In genomic region chr16:28838016-28838415, GRCm38 (mm10) we compare ENCODE assay signal across 7 mouse cellular contexts.
DNase-seq lines count a peak whose midpoint lies in the region; ATAC-seq and TF ChIP-seq lines count a peak whose summit lies in the region.

No protein-coding gene starts in this region.

- no peaks in the 10 kb centered on the region for H3K27me3 ChIP-seq in embryonic facial prominence, embryonic 14.5 days (replicated peaks; ENCODE audit: control insufficient read depth, insufficient read depth, low read length)
- H3K27me3 ChIP-seq in lung, embryonic 14.5 days (ENCODE audit: insufficient read depth, low read length) = no peaks in the 10 kb centered on the region

- H3K9me3 ChIP-seq in embryonic facial prominence, embryonic 14.5 days (ENCODE audit: control insufficient read depth, low read length) = no peaks in the 10 kb centered on the region
- H3K9me3 ChIP-seq in lung, embryonic 14.5 days (ENCODE audit: low read depth, low read length) = no peaks in the 10 kb centered on the region

- H3K4me2 ChIP-seq in embryonic facial prominence, embryonic 14.5 days (ENCODE audit: low read depth, low read length) = no peak overlapping the region
- no peak overlapping the region for H3K4me2 ChIP-seq in lung, embryonic 14.5 days

- TF ChIP-seq CTCF in lung, embryonic 14.5 days (IDR thresholded peaks at IDR 0.05; ENCODE audit: low read depth) = peak; percentile 86

- H3K4me1 ChIP-seq in embryonic facial prominence, embryonic 14.5 days (ENCODE audit: control insufficient read depth, insufficient read depth, low read length) = no peaks in the 10 kb centered on the region; the same call in 1 of the 2 replicates
- H3K4me1 ChIP-seq in lung, embryonic 14.5 days (ENCODE audit: insufficient read depth) = no peaks in the 10 kb centered on the region

- H3K36me3 ChIP-seq in embryonic facial prominence, embryonic 14.5 days (ENCODE audit: control insufficient read depth, insufficient read depth, low read length) = no peaks in the 10 kb centered on the region
- no peaks in the 10 kb centered on the region for H3K36me3 ChIP-seq in lung, embryonic 14.5 days (ENCODE audit: insufficient read depth)

- no peak for ATAC-seq in embryonic facial prominence, embryonic 14.5 days (ENCODE audit: low read depth)
- ATAC-seq in lung, embryonic 14.5 days (ENCODE audit: insufficient read depth) = peak; percentile 22; the same call in 1 of the 2 replicates

- WGBS in embryonic facial prominence, embryonic 14.5 days = 17% methylated on average over 12 of the region's 12 CpGs
- 14% methylated on average over 12 of the region's 12 CpGs for WGBS in lung, embryonic 14.5 days

- DNase-seq in thymus, postnatal 25 days = peak; percentile 2
- DNase-seq in thymus, postnatal 10 days (ENCODE audit: low spot score in 2 of 2) = no peak
- peak; percentile 67 to 71 for DNase-seq in adrenal gland, postnatal 36 days
- DNase-seq in embryonic facial prominence, embryonic 14.5 days (ENCODE audit: low spot score) = peak; percentile 62
- DNase-seq in kidney, postnatal 25 days = peak; percentile 61 to 75
- peak; percentile 88 for DNase-seq in lung, embryonic 14.5 days
- DNase-seq in right cerebral cortex, postnatal 14 days = peak; percentile 60

- no peak overlapping the region for H3K9ac ChIP-seq in embryonic facial prominence, embryonic 14.5 days (ENCODE audit: low read depth, low read length)
- H3K9ac ChIP-seq in lung, embryonic 14.5 days = no peak overlapping the region

- H3K4me3 ChIP-seq in embryonic facial prominence, embryonic 14.5 days (ENCODE audit: low read depth, low read length) = no peak overlapping the region
- no peak overlapping the region for H3K4me3 ChIP-seq in lung, embryonic 14.5 days (ENCODE audit: low read depth, low read length)

- H3K27ac ChIP-seq in embryonic facial prominence, embryonic 14.5 days (replicated peaks; ENCODE audit: low read depth, low read length) = no peak overlapping the region
- no peak overlapping the region for H3K27ac ChIP-seq in lung, embryonic 14.5 days (ENCODE audit: low read depth)

Comparison
In these comparisons a context has a peak if more than half of its experiments do, and no peak if none do; other contexts are left out.
1. DNase-seq: peak in thymus, postnatal 25 days (single experiment), adrenal gland, postnatal 36 days (2 of 2), embryonic facial prominence, embryonic 14.5 days (single experiment), kidney, postnatal 25 days (2 of 2), lung, embryonic 14.5 days (single experiment) and right cerebral cortex, postnatal 14 days (single experiment); none in thymus, postnatal 10 days (0 of 2).